Mouse (Mus musculus) embryonic fibroblast, embryonic 13.5 days (primary cell): ENCODE results near the gene Olfr275.

Experiments used
- CTCF ChIP-seq: IDR thresholded peaks from 2 replicates; pipeline ENCODE4 v1.5.1; 2011; ENCODE audit warnings: mild to moderate bottlenecking, control low read depth, low read length, moderate library complexity, borderline replicate concordance; ENCODE audit not compliant: insufficient read depth
- POLR2A ChIP-seq: IDR thresholded peaks from 2 replicates; pipeline ENCODE4 v1.6.1; 2011; ENCODE audit warnings: low read depth, mild to moderate bottlenecking, control low read depth, low read length, moderate library complexity

- TF ChIP-seq CTCF (no peak), POLR2A (no peak)
These were observed 35.3 kb downstream of the Olfr275 start for GRCm38 (mm10) chr4:52849672-52850071.
